Mouse (Mus musculus): ENCODE measurements around the gene Casc4. TPM values are rescaled to one million over a fixed set of nuclear protein-coding genes. Genes with fewer than 3 reads are reported as not detected.

Casc4 gene
- polyA plus RNA-seq (2012; rRNA removed) = 3.3 and 3.7 TPM in 2 replicates

GRCm38 (mm10) chr2:121866632-121867050 lies at the start of gene Casc4:
TSS of gene Casc4 (plus strand) at chr2:121866970.

GRCm38 (mm10) chr2:121955765-121956223 lies 89.0 kb downstream of the Casc4 start, which contains the start of the genes Ctdspl2 and Mageb3:
TSS of gene Ctdspl2 (plus strand) at chr2:121956001.
TSS of gene Mageb3 (minus strand) at chr2:121956092.

Other genes starting within 250 kb of the Casc4 start
- gene Frmd5, start 59.9 kb upstream of the Casc4 start, polyA plus RNA-seq (2012; rRNA removed) = 0.24 and 0.40 TPM in 2 replicates
- gene Ctdspl2, start 89.0 kb downstream of the Casc4 start, polyA plus RNA-seq (2012; rRNA removed) = 0.29 and 0.76 TPM in 2 replicates
- gene Mageb3, start 89.1 kb downstream of the Casc4 start, polyA plus RNA-seq (2012; rRNA removed) = not detected in 2 replicates
- gene Eif3j1, start 161.6 kb downstream of the Casc4 start, polyA plus RNA-seq (2012; rRNA removed) = 1.6 and 2.3 TPM in 2 replicates